Mouse (Mus musculus) lung, postnatal 0 days (tissue): ENCODE data around the gene Cbln1.

Experiments
- CTCF ChIP-seq: IDR thresholded peaks from 2 replicates; pipeline ENCODE4 v1.5.1; 2016; ENCODE audit warnings: antibody characterized with exemption, mild to moderate bottlenecking
- EP300 ChIP-seq: IDR thresholded peaks from 2 replicates; pipeline ENCODE4 v1.6.1; 2016; ENCODE audit warnings: antibody characterized with exemption, mild to moderate bottlenecking, control low read depth

- no peak for TF ChIP-seq EP300
- TF ChIP-seq CTCF = no peak
Observed at GRCm38 (mm10) chr8:87473940-87474339, 1.5 kb upstream of the Cbln1 start.
